10 mouse cellular contexts compared by ENCODE assay signal in the genomic region with DNA sequence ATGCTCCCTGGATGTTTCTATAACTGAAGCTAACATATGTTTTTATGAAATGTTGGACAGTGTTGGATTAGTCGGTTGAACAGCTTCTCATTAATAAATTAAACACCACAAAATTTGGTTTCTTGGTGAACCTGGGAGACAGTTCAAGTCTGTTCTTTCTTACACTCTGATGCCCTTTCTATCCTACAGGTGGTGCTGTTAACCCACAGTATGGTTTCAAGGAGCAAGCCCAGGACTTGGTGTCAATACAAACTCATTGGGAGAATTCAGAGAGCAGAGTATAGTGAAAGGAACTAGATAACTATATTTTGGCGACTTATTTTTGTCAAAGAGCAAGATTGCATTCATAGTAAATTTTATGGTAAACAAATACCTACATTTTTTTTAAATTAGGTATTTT.
DNase-seq lines count a peak whose midpoint lies in the region; ATAC-seq and TF ChIP-seq lines count a peak whose summit lies in the region.
"Had no signal": no experiment of that assay in that cellular context is flagged by ENCODE, and none has a peak within 500 bp of the region (broad histone marks: within the 10 kb centered on the region; RNA-seq: fewer than 3 reads in every experiment).

No protein-coding gene starts in this region.

- DNase-seq in kidney, postnatal 36 days = peak; percentile 2 to 3
- DNase-seq in kidney, adult 11 months = no peak
- DNase-seq in G1E (ENCODE audit: low spot score) = peak; percentile 2
- peak; percentile 3 for DNase-seq in fibroblast of lung, adult 2 months (ENCODE audit: low read depth)
- DNase-seq in urinary bladder, adult 2 months (ENCODE audit: low spot score) = no peak
- no peak for DNase-seq in urinary bladder, adult 18-20 months (ENCODE audit: low spot score in 2 of 2)
- no peak for DNase-seq in adrenal gland, postnatal 4 days (ENCODE audit: low spot score in 2 of 2)
- DNase-seq: cerebellum, adult 11-12 months; liver, embryonic 13.5 days had no signal

- H3K4me3 ChIP-seq in G1E (ENCODE audit: low read depth, low read length) = no peak overlapping the region
- H3K4me3 ChIP-seq in midbrain, embryonic 15.5 days = no peak overlapping the region
- H3K4me3 ChIP-seq: liver, embryonic 13.5 days had no signal

- H3K9ac ChIP-seq in midbrain, embryonic 15.5 days = no peak overlapping the region
- H3K9ac ChIP-seq: liver, embryonic 13.5 days had no signal

- no peak for TF ChIP-seq CTCF in G1E (IDR thresholded peaks at IDR 0.05; ENCODE audit: low read depth, low read length)

- no peaks in the 10 kb centered on the region for H3K9me3 ChIP-seq in G1E (replicated peaks)
- H3K9me3 ChIP-seq in midbrain, embryonic 15.5 days = no peaks in the 10 kb centered on the region
- H3K9me3 ChIP-seq: liver, embryonic 13.5 days had no signal

- peak; percentile 70; the same call in 1 of the 2 replicates for ATAC-seq in G1E (ENCODE audit: extremely low read depth, insufficient number of reproducible peaks, low FRiP score, poor library complexity, severe bottlenecking)
- peak; percentile 91 for ATAC-seq in midbrain, embryonic 15.5 days (replicated peaks)

- no peak overlapping the region for H3K4me2 ChIP-seq in midbrain, embryonic 15.5 days
- H3K4me2 ChIP-seq: liver, embryonic 13.5 days had no signal

- no peaks in the 10 kb centered on the region for H3K4me1 ChIP-seq in G1E (ENCODE audit: insufficient read depth, low read depth, low read length)
- no peaks in the 10 kb centered on the region for H3K4me1 ChIP-seq in midbrain, embryonic 15.5 days
- H3K4me1 ChIP-seq: liver, embryonic 13.5 days had no signal

- H3K27me3 ChIP-seq in G1E (ENCODE audit: insufficient read depth, low read length) = no peaks in the 10 kb centered on the region
- no peaks in the 10 kb centered on the region for H3K27me3 ChIP-seq in midbrain, embryonic 15.5 days (replicated peaks)
- H3K27me3 ChIP-seq: liver, embryonic 13.5 days had no signal

- WGBS in midbrain, embryonic 15.5 days = 33% methylated on average over 2 of the region's 2 CpGs

- no peaks in the 10 kb centered on the region for H3K36me3 ChIP-seq in G1E (replicated peaks)
- H3K36me3 ChIP-seq in midbrain, embryonic 15.5 days (replicated peaks) = no peaks in the 10 kb centered on the region
- H3K36me3 ChIP-seq: liver, embryonic 13.5 days had no signal

- H3K27ac ChIP-seq in midbrain, embryonic 15.5 days = no peak overlapping the region
- H3K27ac ChIP-seq: liver, embryonic 13.5 days had no signal

Comparison
In these comparisons a context has a peak if more than half of its experiments do, and no peak if none do; other contexts are left out.
1. DNase-seq: peak in kidney, postnatal 36 days (2 of 2), G1E (single experiment) and fibroblast of lung, adult 2 months (single experiment); none in kidney, adult 11 months (single experiment), urinary bladder, adult 2 months (single experiment), urinary bladder, adult 18-20 months (0 of 2) and adrenal gland, postnatal 4 days (0 of 2).